Mouse (Mus musculus): Measurements from ENCODE around the gene Slc24a3.

The Slc24a3 gene

DNA sequence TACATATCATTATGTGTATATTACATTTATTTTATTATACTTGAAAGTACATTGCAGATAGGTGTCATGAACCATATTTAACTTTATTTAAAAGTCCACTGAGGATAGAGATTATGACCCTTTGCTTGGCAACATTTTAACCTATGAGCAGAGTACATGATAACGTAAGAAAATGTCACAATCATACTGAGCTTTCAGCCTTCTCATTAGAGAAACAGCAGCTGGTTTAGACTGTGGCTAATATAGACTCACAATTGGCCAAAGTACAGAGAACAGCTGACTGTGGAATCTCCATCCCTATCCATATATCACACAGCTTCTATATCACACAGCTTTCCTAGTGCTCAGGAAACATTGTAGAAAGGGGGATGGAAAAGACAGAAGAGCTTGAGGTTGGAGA, 111.8 kb downstream of the Slc24a3 start:
- no peak for DNase-seq (ENCODE audit: low spot score in 2 of 2)

DNA sequence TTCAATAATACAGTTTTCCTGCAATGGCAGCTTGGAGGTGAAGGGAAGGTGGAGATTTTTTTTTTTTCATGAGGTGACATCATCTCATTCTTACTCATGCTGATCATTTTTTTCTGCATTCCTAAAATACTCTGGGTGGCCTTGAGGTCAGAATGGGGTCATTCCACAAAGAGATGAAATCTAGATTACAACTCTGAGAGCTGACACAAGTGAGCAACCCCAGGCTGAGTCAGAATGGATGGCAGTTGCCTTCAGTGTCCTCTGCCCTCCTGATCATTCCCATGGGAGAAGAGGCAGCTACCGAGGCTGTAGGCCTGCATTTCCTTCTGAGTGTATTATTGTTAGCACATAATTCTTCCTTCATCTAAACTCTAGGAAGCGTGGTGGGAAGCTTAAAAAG, 116.2 kb downstream of the Slc24a3 start:
- DNase-seq (ENCODE audit: low spot score in 2 of 2) = no peak

DNA sequence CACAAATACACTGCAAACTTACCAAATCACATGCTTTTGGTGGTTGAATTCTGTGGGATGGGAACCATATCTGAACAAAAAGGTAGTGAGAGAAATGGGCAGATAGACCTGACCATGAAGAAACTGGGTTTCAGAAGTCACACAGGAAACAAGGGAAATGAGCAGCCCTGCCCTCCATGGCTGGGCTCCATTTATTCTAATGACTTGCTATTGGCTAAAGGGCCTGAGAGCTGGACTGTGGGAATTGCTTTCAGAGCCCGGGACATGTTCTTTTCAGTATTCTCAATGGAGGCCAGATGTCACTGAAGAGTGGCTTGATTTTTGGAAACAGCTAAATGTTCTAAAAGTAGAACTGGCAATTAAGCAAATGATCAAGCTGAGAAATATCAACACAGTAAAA, 120.9 kb downstream of the Slc24a3 start:
- DNase-seq (ENCODE audit: low spot score in 2 of 2) = no peak

DNA sequence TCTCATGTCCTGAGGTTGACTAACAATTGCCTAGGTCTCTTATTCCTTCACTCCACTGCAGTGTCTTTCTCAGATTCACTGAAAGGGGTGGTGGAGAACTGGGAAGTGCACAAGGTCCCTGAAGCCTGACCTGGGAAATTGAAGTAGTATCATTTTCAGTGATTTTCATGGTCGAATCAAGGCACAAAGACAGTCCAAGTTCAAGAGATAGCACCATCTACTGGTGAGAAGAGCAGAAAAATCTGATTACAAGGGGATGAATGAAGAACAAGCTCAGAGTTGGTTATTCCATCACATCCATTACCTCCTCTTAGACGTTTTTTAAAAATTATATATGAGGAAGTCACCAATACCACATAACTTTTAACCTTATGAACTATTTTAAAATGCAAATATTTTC, 123.9 kb downstream of the Slc24a3 start:
- no peak for DNase-seq (ENCODE audit: low spot score in 2 of 2)

DNA sequence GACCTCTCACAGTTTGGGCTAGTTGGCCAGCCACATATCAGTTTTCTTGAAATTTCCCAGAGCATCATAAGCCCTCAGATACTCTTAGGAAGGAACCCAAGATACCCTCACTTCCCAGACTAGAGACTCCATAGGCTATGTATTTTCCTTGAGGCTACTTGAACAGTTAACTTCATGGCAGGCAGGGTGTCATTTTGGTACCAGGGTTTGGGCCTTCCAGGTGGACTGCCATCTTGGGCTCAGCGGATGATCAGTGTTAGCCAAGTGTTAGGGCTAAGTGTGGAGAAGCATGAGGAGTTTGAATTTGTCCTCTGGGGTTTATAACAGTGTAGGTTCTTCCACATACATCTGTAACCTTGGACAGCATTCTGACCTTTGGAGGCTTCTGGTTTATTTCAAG, 124.6 kb downstream of the Slc24a3 start:
- no peak for DNase-seq (ENCODE audit: low spot score in 2 of 2)

DNA sequence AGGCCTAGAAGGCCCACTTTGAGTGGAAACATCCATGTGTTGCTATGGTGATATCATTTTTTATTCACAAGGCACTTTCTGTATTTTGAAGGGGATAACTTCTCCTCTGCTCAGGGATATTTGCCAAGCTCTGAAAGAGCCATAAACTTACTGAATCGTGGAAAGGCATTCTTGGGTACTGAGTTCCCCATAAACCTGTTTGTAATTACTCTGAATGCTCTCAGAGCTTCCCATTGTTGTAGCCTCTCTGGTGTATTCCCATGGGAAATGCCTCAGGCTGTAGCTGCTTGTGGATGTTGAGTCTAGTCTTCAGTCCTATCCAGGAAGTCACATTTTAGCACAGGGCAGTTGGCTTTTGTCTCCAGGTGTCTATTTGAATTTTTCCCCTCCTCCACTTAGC, 125.3 kb downstream of the Slc24a3 start:
- no peak for DNase-seq (ENCODE audit: low spot score in 2 of 2)

DNA sequence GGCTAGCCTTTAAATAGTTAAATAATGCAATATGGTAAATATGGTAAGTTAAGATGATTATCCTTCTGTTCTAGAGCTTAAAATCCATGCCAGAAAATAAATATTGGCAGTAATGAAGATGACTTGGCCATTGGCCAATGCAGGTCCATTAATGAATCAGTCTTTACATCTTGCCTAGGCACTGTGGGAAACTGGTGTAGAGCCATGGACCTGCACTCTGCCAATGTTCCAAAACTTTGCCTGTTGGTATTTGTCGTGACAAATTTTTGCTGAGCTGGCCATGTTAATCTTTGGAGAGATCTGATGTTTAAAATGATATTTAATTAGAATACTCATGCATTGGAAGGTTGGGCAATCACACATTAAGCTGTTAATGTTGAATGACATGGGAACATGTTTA, 129.4 kb downstream of the Slc24a3 start:
- no peak for DNase-seq (ENCODE audit: low spot score in 2 of 2)

DNA sequence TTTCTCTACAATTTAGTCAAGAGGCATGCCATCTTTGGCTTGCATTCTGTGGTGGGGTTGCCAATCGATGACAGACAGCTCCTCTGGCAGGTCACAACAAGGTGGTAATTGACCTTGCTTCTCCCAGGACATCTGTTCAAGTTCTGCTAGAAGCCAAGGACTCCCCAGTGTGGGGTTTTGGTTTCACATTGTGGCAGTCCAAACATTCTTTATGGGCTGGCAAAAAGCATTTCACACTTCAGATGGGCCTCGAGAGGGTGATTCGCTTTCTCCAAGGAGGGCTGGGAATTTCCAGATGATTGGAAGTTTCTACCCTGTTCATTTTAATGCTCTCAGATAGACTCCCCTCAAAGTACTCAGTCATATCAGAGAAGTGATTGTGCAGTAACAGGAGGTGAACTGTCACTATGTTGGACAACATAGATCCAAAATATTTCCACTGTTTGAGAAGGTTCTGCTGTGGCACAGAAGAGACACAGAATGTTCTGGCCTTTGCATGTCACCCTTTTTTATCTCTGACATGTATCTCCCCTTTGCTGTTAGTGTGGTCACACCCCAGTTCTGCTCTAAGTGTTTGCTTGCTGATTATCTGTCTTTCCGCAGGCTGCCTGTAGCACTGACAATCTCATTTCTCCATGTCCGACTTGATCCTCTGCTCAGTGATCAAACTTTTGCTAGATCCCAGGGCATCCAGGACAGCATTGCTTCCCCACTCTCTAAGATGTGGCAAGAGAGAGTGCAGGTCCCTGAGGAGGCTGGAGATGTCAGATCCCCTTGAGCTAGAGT, 132.6 kb downstream of the Slc24a3 start:
- DNase-seq (ENCODE audit: low spot score in 2 of 2) = no peak

DNA sequence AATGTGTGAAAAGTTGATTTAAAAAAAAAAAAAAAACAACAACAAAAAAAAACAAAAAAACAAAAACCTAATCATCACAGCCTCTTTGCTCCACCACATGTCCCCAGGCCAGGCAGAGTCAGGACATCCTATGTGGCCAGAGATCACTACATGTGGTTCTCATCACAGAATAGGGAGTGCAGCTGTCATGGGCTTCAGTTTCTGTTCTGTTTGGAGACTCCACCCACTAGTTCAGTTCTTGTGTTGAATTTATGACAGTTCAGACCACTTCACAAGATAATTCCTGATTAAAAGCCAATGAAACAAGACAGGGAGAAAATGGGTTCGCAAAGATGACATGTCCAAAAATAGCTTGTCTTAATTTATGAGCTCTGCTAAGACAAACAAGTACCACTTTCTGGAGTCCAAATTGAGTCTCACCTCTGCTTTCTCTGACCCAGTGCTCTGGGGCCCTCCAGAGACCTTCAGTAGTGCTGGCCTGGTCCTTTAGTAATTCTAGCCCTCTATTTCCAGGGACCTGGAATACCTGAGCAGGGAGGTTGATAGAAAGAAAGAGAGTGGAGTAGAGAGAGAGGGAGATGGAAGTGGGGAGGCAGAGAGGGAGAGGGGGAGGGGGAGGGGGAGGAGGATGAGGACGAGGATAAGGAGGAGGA, 139.8 kb downstream of the Slc24a3 start:
- no peak for DNase-seq (ENCODE audit: low spot score in 2 of 2)

DNA sequence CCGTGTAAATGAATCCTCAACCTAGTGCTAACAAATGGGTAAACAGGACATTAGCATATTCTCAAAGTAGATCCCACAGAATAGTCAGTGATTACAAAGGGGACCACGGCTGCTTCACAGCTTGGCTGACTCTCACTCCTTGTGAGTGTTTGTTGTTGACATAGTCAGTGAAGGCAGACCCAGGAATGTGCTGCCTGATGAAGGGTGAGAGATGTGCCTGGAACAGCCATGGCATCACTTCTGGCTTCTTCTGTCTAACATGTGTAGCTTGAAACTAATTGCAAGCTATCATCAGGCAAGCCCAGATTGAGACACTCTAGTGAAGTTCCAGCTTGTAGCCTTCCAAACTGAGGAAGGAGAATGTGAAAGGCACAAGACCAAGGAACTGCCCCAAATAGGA, 151.4 kb downstream of the Slc24a3 start:
- no peak for DNase-seq (ENCODE audit: low spot score in 2 of 2)

DNA sequence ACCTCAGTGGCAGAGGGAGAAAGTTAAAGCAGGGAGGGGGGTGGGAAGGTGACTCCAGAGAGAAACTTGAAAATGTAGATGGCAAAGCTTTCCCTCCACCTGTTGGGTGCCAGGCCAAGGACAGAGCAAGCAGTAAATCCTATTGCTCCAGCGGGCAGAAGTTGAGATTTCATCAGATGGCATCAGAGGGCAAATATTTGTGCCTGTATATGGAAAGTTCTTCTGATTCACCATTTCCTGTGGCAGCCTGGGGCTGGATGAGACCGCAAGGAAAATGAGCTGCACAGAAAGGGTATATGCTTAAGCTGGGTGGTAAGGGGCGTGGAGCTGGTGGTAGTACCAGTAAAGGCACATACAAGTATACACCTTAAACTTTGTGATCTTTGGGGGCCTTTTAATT, 153.7 kb downstream of the Slc24a3 start:
- no peak for DNase-seq (ENCODE audit: low spot score in 2 of 2)

DNA sequence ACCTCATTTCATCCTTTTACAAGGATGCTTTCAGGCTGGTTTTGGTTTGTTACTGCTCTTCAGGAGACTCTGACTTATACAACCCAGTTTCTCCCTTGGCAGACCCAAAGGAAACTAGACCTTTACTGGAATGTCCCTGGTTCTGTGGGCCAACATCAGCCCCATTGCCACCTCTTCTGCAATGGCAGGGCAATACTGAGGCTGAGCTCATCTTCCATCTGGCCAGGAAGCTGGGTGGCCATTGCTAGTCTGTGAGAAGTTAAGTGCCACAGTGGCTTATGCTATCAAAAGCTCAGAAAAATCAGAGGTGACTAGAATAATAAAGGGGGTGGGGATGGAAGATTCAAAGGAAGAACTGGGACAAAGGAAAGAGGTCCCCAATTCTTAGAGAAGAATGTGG, 154.2 kb downstream of the Slc24a3 start:
- no peak for DNase-seq (ENCODE audit: low spot score in 2 of 2)

DNA sequence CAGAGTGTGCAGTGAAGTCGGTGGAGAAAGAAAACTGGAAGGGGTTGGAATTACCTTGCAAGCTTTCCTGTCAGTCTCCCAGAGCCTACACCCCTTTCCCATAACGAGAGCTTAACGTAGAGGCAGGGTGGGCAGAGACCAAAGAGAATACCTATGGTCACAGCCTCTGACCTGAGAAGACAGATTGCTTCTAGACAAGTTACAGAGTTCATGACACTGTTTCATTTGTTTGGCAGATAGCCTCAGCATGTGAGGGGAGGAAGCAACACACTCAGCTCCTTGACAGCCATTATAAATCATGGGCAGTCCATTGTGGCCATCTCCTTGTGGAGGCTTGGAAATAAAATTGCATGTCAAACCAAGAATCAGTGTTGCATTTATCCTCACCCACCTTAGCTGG, 156.9 kb downstream of the Slc24a3 start:
- no peak for DNase-seq (ENCODE audit: low spot score in 2 of 2)

DNA sequence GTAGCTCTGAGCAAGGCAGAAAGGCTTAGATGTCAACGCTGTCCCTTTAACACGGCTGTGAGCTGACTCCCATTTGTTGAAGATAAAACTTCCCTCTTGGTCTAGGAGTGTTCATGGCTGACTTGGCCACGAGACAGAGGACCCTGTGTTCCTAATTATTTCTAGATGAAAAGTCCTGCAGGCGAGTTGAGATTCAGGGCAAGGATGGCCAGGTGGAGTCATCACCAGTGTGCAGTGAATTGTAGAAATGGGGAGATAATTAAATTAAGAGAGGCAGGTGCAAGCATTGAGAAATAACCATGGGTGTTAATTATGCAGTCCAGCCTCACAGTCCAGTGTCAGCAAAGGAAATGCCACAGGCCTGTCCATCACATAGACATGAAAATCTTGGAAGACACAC, 158.3 kb downstream of the Slc24a3 start:
- DNase-seq (ENCODE audit: low spot score in 2 of 2) = no peak

DNA sequence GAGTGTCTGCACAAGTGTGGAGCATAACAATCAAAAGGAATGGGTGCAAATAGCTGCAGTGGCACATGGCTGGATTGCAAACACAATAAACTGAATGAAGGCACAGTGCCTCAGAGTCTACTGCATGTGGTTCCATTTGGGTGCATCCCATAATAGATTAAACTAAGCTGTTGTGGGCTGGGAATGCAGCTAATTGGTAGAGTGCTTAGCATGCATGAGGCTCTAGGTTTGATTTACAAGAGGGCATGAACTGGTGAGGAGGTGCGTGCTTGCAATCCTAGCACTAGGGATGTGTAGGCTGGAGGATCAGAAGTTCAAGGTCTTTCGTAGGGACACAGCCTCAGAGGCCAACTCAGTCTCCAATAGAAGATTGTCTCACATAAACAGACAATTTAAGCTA, 159.0 kb downstream of the Slc24a3 start:
- no peak for DNase-seq (ENCODE audit: low spot score in 2 of 2)

DNA sequence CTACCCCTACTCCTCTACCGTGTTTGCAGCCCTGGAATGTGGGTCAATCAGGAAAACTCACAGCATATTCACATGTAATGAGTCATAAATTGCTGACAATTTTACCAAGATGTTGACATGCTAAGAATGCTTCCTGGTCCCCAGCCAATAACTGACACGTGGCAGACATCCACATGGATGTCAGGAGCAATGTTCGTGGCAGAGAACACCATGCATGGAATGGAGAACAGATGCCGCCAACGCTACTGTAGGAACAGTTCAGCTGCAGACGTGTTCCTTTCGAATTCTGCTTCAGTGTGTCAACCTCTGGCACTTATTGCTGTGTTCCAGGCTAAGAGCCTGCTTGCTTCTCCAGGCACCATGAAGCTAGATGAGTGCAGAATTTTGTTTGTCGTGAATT, 162.2 kb downstream of the Slc24a3 start:
- no peak for DNase-seq (ENCODE audit: low spot score in 2 of 2)

DNA sequence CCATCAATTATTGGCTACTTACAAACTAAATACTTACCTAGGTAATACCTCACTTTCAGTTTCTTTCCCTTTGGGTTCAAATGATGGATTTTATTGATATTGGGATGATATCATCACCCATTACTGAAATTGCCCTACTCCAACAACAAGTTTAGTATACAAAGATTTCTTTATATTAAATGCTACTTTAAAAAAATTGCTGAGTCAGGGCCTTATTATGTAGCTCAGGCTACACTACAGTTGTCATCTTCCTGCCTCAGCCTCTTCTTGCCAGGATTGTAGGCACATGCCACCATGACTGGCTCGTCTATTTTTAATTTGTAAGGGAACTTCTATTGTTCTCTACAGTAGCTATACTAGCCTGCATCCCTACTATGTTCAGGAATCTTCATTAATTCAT, 164.0 kb downstream of the Slc24a3 start:
- DNase-seq (ENCODE audit: low spot score in 2 of 2) = no peak

DNA sequence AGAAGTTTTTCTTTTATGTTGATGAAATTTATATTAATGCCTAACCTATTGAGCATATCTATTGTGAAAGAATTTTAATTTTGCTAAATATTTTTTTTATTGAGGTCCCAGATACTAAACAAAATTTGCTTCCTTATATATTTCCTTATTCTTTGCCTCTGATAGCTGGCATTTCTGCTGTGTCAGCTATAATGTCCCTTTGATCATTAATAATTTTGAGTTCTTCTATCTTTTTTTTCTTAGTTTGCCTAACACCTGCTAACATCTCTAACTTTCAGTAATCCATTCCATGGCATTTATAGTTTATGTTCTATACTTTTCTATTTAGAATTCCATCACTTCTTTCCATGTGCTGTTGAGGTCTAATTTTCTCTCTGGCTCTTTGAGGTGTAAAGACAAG, 165.9 kb downstream of the Slc24a3 start:
- no peak for DNase-seq (ENCODE audit: low spot score in 2 of 2)

DNA sequence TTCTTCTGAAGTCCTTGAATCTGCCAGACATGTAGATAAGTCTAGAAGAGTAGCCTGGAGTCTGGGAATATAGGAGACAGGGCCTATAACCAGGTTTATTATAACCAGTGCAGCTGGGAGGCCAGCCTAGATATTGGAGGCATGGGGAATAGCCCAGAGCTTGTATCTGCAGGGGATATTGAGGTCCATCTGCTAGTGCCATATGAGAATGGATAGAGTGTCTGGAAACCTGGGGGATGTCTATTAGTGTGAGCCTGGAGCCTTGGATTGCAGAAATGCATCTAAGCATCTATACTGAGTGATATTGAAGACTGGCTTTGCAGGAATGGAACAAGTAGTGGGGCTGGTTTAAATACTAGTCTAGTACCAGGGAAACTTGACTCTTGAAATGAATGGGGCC, 168.9 kb downstream of the Slc24a3 start:
- DNase-seq (ENCODE audit: low spot score in 2 of 2) = no peak

DNA sequence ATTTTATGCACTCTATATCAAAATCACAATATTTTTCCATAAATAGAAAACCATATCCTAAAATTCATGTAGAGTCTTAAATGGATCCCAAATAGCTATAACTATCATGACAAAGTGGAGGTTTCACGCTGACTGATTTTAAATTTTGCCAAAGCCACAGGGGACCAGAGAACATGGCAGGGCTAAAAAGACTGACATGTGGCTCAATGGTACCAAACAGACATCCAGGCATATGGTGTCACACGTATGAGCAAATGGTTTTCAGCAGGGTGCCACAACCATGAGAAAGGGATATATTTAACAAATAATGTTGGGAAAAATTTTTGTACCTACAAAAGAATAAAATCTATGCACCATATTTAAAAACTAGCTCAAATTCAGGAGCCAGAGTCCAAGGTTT, 173.3 kb downstream of the Slc24a3 start:
- no peak for DNase-seq (ENCODE audit: low spot score in 2 of 2)

DNA sequence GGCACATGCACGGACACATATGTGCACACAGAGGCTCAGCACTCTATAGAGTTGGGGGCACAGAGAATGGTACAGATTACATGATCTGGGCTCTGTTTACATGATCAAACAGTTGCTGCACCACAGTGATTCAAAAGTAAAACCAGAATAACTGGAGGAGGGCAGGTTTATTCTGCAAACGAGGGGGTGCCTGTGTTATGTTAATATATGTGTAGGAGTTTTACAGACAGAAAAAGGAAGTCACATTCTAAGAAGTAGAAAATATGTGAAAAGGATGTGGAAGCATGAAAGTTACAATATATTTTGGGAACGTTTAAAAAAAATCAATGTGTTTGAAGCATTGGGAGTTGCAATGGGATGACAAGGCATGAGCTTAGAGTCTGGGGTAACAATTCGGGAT, 175.4 kb downstream of the Slc24a3 start:
- DNase-seq (ENCODE audit: low spot score in 2 of 2) = no peak

DNA sequence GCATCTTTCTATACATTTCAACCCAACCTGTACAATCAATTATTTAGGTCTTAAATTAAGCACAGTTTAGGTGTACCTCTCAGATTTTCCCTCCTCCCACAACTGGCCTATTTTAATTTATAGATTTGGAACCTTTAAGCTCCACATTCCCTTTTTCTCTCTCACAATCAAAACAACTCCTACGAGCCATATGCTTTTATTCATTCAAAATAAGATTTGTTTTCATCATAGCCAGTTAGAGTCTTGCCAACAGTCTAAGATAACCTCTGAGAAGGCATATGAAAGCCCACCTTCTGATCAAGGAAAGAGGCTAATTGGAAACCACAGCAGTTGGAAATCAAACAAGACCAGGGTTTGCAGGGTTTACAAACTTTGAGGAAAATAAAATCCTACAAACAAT, 177.0 kb downstream of the Slc24a3 start:
- DNase-seq (ENCODE audit: low spot score in 2 of 2) = no peak

DNA sequence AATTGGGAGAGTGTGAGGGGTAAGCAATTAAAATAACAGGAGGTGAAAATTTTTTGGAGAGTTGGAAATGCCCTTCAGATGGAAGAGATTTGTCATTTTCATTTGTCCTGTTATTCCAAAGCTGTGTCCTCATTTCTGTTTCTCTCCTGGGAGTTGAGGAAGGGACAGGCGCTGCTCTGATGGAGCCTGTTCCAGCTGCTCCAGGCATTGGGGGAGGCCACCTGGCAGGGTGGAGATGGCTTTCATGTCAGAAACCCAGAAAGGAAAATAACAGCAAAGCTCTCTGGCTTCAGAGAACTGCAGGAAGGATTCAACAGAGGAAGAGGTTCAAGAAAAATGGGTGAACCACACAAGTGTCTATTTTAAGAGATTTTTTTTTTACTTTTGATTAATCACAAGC, 186.2 kb downstream of the Slc24a3 start:
- DNase-seq (ENCODE audit: low spot score in 2 of 2) = no peak
